Mouse (Mus musculus): Measurements from ENCODE around the gene Foxm1.
A peak's percentile ranks its signal among the peaks of the same experiment; 100 is the strongest.

DNA sequence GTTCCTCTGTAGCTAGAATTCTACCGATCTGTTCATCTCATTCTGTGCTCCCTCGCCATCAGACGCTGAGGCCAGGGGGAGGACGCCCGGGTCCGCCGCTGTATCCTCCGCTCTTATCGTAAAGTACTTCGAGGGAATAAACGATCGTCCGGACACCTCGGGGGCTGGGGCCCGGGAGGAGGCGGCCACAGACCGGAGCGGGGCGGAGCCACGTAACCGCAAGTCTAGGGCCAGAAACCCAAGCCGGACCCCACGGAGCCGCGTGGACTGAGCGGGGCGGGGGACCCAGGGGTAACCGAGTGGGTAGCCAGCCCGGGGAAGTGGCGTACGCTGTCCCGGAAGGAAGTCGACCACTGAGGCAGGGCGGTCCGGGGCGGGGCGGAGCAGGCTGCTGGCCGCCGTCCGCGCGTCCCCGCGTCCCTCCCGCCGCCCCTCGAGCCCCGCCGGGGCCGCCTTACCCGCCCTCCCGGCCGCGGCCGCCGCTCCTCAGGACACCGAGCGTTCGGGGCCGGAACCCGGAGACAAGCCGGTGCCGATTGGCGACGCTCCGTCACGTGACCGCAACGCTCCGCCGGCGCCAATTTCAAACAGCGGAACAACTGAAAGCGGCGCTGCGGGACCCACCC, at the start of gene Foxm1, which contains the start of gene Rhno1:
- TF ChIP-seq POLR2A (IDR thresholded peaks at IDR 0.05; ENCODE audit: extremely low read depth, insufficient read depth, low read length) (0 out of 2 replicates have a peak, but pooled peaks have one; percentile 23), CTCF (IDR thresholded peaks at IDR 0.05; ENCODE audit: low read depth, low read length) (no peak)
